Mouse (Mus musculus) megakaryocyte, embryonic 14.5 days (primary cell): ENCODE data around the gene Vax2.

Experiments used
- FLI1 ChIP-seq: IDR thresholded peaks from 2 replicates; pipeline ENCODE4 v1.6.1; 2012; ENCODE audit warnings: low read length, inconsistent platforms, mixed read lengths
- GATA1 ChIP-seq: IDR thresholded peaks from 3 replicates; pipeline ENCODE4 v1.6.1; 2012; ENCODE audit warnings: mixed read lengths, low read length, inconsistent platforms, borderline replicate concordance

DNA sequence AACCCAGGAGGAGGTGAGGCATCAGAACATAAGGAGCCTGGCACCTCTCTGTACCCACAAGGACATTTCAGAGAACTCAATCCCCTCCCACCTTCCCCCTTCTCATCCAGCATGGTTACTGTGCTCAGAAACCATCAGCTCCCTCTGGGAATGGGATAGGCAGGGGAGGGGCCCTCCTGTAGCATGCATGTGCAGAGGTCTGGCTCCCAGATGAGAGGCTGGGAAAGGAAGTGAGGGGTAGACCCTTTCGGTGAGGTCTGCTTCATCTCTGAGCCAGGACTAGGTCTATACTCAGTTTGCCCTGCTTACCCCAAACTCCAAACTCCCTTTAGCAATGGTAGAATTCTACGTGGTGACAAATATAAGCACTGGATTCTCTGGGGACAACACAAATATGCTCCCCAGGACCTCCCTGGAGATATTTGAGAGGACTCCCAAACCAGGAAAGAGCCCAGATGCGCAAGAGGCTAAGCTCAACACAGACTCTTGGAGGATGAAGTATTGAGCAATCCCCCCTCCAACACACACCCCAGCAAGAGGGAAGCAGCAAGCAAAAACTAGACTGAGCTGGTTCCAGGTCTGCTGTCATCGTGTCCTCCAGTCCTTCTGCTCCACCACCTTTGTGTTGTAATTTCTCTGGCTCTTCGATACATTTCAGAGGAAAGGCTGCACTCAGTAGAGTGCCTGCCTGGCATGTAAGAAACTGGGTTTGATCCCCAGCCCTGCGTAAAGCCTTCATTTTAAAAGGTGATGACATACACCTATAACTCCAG is 3.1 kb upstream of the Vax2 start:
- TF ChIP-seq GATA1 (no peak), FLI1 (no peak)
